Mouse (Mus musculus): ENCODE measurements at regions not wholly inside any gene's neighbourhood (a gene's known extent, or its start where the extent isn't known, plus 50 kb on each side); places are given as distances from the start of the nearest gene placed in this dataset.

GRCm38 (mm10) chr13:107546181-107546900 is 497.9 kb upstream of the Smim15 start:
- Histone ChIP-seq H3K36me3 (ENCODE audit: control insufficient read depth, insufficient read depth, low read length) (no peaks in the 10 kb centered on the region), H3K4me2 (replicated peaks; ENCODE audit: low read depth, low read length) (no peak overlapping the region), H3K4me3 (ENCODE audit: low read length) (no peak overlapping the region), H3K4me1 (ENCODE audit: control insufficient read depth, insufficient read depth, low read length) (no peaks in the 10 kb centered on the region), H3K27ac (ENCODE audit: low read depth, low read length) (no peak overlapping the region), H3K27me3 (ENCODE audit: control insufficient read depth, insufficient read depth, low read length) (no peaks in the 10 kb centered on the region), H3K9ac (ENCODE audit: low read depth, low read length) (no peak overlapping the region), H3K9me3 (ENCODE audit: control insufficient read depth, low read length) (no peaks in the 10 kb centered on the region)
- WGBS: 62% methylated on average over 10 of the region's 10 CpGs
- no peak for ATAC-seq (ENCODE audit: low FRiP score, low TSS enrichment)

- no peaks in the 10 kb centered on the region for H3K9me3 ChIP-seq (ENCODE audit: control insufficient read depth, low read length)
- no peaks in the 10 kb centered on the region for H3K36me3 ChIP-seq (ENCODE audit: control insufficient read depth, insufficient read depth, low read length)
- H3K4me2 ChIP-seq (replicated peaks; ENCODE audit: low read depth, low read length): no peak overlapping the region
- no peak for ATAC-seq (ENCODE audit: low FRiP score, low TSS enrichment)
- H3K9ac ChIP-seq (ENCODE audit: low read depth, low read length): no peak overlapping the region
- no peak overlapping the region for H3K4me3 ChIP-seq (ENCODE audit: low read length)
- 55% methylated on average over 2 of the region's 2 CpGs for WGBS
- H3K4me1 ChIP-seq (ENCODE audit: control insufficient read depth, insufficient read depth, low read length): no peaks in the 10 kb centered on the region
- H3K27ac ChIP-seq (ENCODE audit: low read depth, low read length): no peak overlapping the region
- H3K27me3 ChIP-seq (ENCODE audit: control insufficient read depth, insufficient read depth, low read length): no peaks in the 10 kb centered on the region
Observed at GRCm38 (mm10) chr13:107541635-107541955, 502.7 kb upstream of the Smim15 start.

GRCm38 (mm10) chr13:107540784-107541634 is 503.2 kb upstream of the Smim15 start:
- Histone ChIP-seq H3K9ac (ENCODE audit: low read depth, low read length) (no peak overlapping the region), H3K4me3 (ENCODE audit: low read length) (no peak overlapping the region), H3K27ac (ENCODE audit: low read depth, low read length) (no peak overlapping the region), H3K36me3 (ENCODE audit: control insufficient read depth, insufficient read depth, low read length) (no peaks in the 10 kb centered on the region), H3K9me3 (ENCODE audit: control insufficient read depth, low read length) (no peaks in the 10 kb centered on the region), H3K4me2 (replicated peaks; ENCODE audit: low read depth, low read length) (no peak overlapping the region), H3K4me1 (ENCODE audit: control insufficient read depth, insufficient read depth, low read length) (no peaks in the 10 kb centered on the region), H3K27me3 (ENCODE audit: control insufficient read depth, insufficient read depth, low read length) (no peaks in the 10 kb centered on the region)
- 75% methylated on average over 16 of the region's 16 CpGs for WGBS
- no peak for ATAC-seq (ENCODE audit: low FRiP score, low TSS enrichment)

- Histone ChIP-seq H3K4me2 (replicated peaks; ENCODE audit: low read depth, low read length) (no peak overlapping the region), H3K27me3 (ENCODE audit: control insufficient read depth, insufficient read depth, low read length) (no peaks in the 10 kb centered on the region), H3K4me3 (ENCODE audit: low read length) (no peak overlapping the region), H3K27ac (ENCODE audit: low read depth, low read length) (no peak overlapping the region), H3K36me3 (ENCODE audit: control insufficient read depth, insufficient read depth, low read length) (no peaks in the 10 kb centered on the region), H3K4me1 (ENCODE audit: control insufficient read depth, insufficient read depth, low read length) (no peaks in the 10 kb centered on the region), H3K9me3 (ENCODE audit: control insufficient read depth, low read length) (no peaks in the 10 kb centered on the region), H3K9ac (ENCODE audit: low read depth, low read length) (no peak overlapping the region)
- ATAC-seq (ENCODE audit: low FRiP score, low TSS enrichment): no peak
- 96% methylated on average over 7 of the region's 7 CpGs for WGBS
Observed at GRCm38 (mm10) chr13:107540305-107540704, 503.9 kb upstream of the Smim15 start.

GRCm38 (mm10) chr13:107539867-107540266 is 504.4 kb upstream of the Smim15 start:
- no peak for ATAC-seq (ENCODE audit: low FRiP score, low TSS enrichment)
- no peak overlapping the region for H3K4me2 ChIP-seq (replicated peaks; ENCODE audit: low read depth, low read length)
- H3K4me1 ChIP-seq (ENCODE audit: control insufficient read depth, insufficient read depth, low read length): no peaks in the 10 kb centered on the region
- no peaks in the 10 kb centered on the region for H3K27me3 ChIP-seq (ENCODE audit: control insufficient read depth, insufficient read depth, low read length)
- no peaks in the 10 kb centered on the region for H3K36me3 ChIP-seq (ENCODE audit: control insufficient read depth, insufficient read depth, low read length)
- 94% methylated on average over 4 of the region's 4 CpGs for WGBS
- H3K9me3 ChIP-seq (ENCODE audit: control insufficient read depth, low read length): no peaks in the 10 kb centered on the region
- no peak overlapping the region for H3K4me3 ChIP-seq (ENCODE audit: low read length)
- H3K27ac ChIP-seq (ENCODE audit: low read depth, low read length): no peak overlapping the region
- H3K9ac ChIP-seq (ENCODE audit: low read depth, low read length): no peak overlapping the region

- Histone ChIP-seq H3K27ac (ENCODE audit: low read depth, low read length) (no peak overlapping the region), H3K27me3 (ENCODE audit: control insufficient read depth, insufficient read depth, low read length) (no peaks in the 10 kb centered on the region), H3K9me3 (ENCODE audit: control insufficient read depth, low read length) (no peaks in the 10 kb centered on the region), H3K4me1 (ENCODE audit: control insufficient read depth, insufficient read depth, low read length) (no peaks in the 10 kb centered on the region), H3K4me3 (ENCODE audit: low read length) (no peak overlapping the region), H3K9ac (ENCODE audit: low read depth, low read length) (no peak overlapping the region), H3K4me2 (replicated peaks; ENCODE audit: low read depth, low read length) (no peak overlapping the region), H3K36me3 (ENCODE audit: control insufficient read depth, insufficient read depth, low read length) (no peaks in the 10 kb centered on the region)
- WGBS: 83% methylated on average over 4 of the region's 4 CpGs
- ATAC-seq (ENCODE audit: low FRiP score, low TSS enrichment): no peak
Observed at GRCm38 (mm10) chr13:107539326-107539725, 504.9 kb upstream of the Smim15 start.

GRCm38 (mm10) chr13:107535213-107535612 is 509.0 kb upstream of the Smim15 start:
- WGBS: 85% methylated on average over 5 of the region's 5 CpGs

GRCm38 (mm10) chr13:107533323-107533722 is 510.9 kb upstream of the Smim15 start:
- no peak for ATAC-seq (ENCODE audit: low FRiP score, low TSS enrichment)
- 85% methylated on average over 3 of the region's 3 CpGs for WGBS

More at GRCm38 (mm10) chr13:107535213-107535612, 509.0 kb upstream of the Smim15 start:
- Histone ChIP-seq H3K4me3 (ENCODE audit: low read length) (no peak overlapping the region), H3K9ac (ENCODE audit: low read depth, low read length) (no peak overlapping the region), H3K36me3 (ENCODE audit: control insufficient read depth, insufficient read depth, low read length) (no peaks in the 10 kb centered on the region), H3K27ac (ENCODE audit: low read depth, low read length) (no peak overlapping the region), H3K9me3 (ENCODE audit: control insufficient read depth, low read length) (no peaks in the 10 kb centered on the region), H3K4me1 (ENCODE audit: control insufficient read depth, insufficient read depth, low read length) (no peaks in the 10 kb centered on the region), H3K4me2 (replicated peaks; ENCODE audit: low read depth, low read length) (no peak overlapping the region), H3K27me3 (ENCODE audit: control insufficient read depth, insufficient read depth, low read length) (no peaks in the 10 kb centered on the region)
- no peak for ATAC-seq (ENCODE audit: low FRiP score, low TSS enrichment)

GRCm38 (mm10) chr13:107531528-107531927 is 509.6 kb upstream of the Kif2a start:
- H3K4me1 ChIP-seq (ENCODE audit: control insufficient read depth, insufficient read depth, low read length): no peaks in the 10 kb centered on the region
- no peaks in the 10 kb centered on the region for H3K36me3 ChIP-seq (ENCODE audit: control insufficient read depth, insufficient read depth, low read length)
- H3K27ac ChIP-seq (ENCODE audit: low read depth, low read length): no peak overlapping the region
- H3K9ac ChIP-seq (ENCODE audit: low read depth, low read length): no peak overlapping the region
- no peak overlapping the region for H3K4me2 ChIP-seq (replicated peaks; ENCODE audit: low read depth, low read length)
- 68% methylated on average over 10 of the region's 10 CpGs for WGBS
- H3K9me3 ChIP-seq (ENCODE audit: control insufficient read depth, low read length): no peaks in the 10 kb centered on the region
- H3K27me3 ChIP-seq (ENCODE audit: control insufficient read depth, insufficient read depth, low read length): no peaks in the 10 kb centered on the region
- H3K4me3 ChIP-seq (ENCODE audit: low read length): no peak overlapping the region
- no peak for ATAC-seq (ENCODE audit: low FRiP score, low TSS enrichment)

More at GRCm38 (mm10) chr13:107533323-107533722, 510.9 kb upstream of the Smim15 start:
- no peaks in the 10 kb centered on the region for H3K27me3 ChIP-seq (ENCODE audit: control insufficient read depth, insufficient read depth, low read length)
- H3K4me2 ChIP-seq (replicated peaks; ENCODE audit: low read depth, low read length): no peak overlapping the region
- no peaks in the 10 kb centered on the region for H3K4me1 ChIP-seq (ENCODE audit: control insufficient read depth, insufficient read depth, low read length)
- no peaks in the 10 kb centered on the region for H3K36me3 ChIP-seq (ENCODE audit: control insufficient read depth, insufficient read depth, low read length)
- H3K9ac ChIP-seq (ENCODE audit: low read depth, low read length): no peak overlapping the region
- H3K27ac ChIP-seq (ENCODE audit: low read depth, low read length): no peak overlapping the region
- H3K4me3 ChIP-seq (ENCODE audit: low read length): no peak overlapping the region
- no peaks in the 10 kb centered on the region for H3K9me3 ChIP-seq (ENCODE audit: control insufficient read depth, low read length)
